Mouse (Mus musculus) liver, postnatal 0 days (tissue): ENCODE measurements around the gene Nedd9.

ENCODE experiments used
- CTCF ChIP-seq: sonication (generic); IDR thresholded peaks from 2 replicates; pipeline ENCODE4 v1.5.1; 2016; ENCODE audit warnings: antibody characterized with exemption, low read depth
- EP300 ChIP-seq: IDR thresholded peaks from 2 replicates; pipeline ENCODE4 v1.6.1; 2016; ENCODE audit warnings: antibody characterized with exemption, low read depth, mild to moderate bottlenecking

- TF ChIP-seq CTCF (no peak), EP300 (no peak)
These were observed 95.0 kb downstream of the Nedd9 start for GRCm38 (mm10) chr13:41392191-41392590.
